Mouse (Mus musculus) fibroblast of lung, adult 2 months (primary cell): Measurements from ENCODE around the gene Acot10.
"Not testable (repeated sequence)": the region's sequence is repeated elsewhere in the genome, so short reads cannot be mapped to it uniquely, and the experiment has no call there.

ENCODE experiments used
- DNase-seq: peaks from one replicate; pipeline ENCODE4 v3.0.0-alpha.2; 2011; ENCODE audit warnings: low read depth

Gene Acot10

GRCm38 (mm10) chr15:20666650-20667049, at the start of gene Acot10:
Gene Acot10 (minus strand): TSS chr15:20666750.
- DNase-seq = no peak

GRCm38 (mm10) chr15:20711859-20712258, 45.3 kb upstream of the Acot10 start:
- no peak for DNase-seq

GRCm38 (mm10) chr15:20696229-20696628, 29.7 kb upstream of the Acot10 start:
- DNase-seq = no peak

- DNase-seq = no peak
Observed at GRCm38 (mm10) chr15:20684200-20684599, 17.6 kb upstream of the Acot10 start.

- no peak for DNase-seq
Observed at GRCm38 (mm10) chr15:20682719-20683118, 16.2 kb upstream of the Acot10 start.

- DNase-seq = not testable (repeated sequence)
Observed at GRCm38 (mm10) chr15:20669507-20669906, 3.0 kb upstream of the Acot10 start.

- no peak for DNase-seq
Observed at GRCm38 (mm10) chr15:20667989-20668388, 1.4 kb upstream of the Acot10 start.

GRCm38 (mm10) chr15:20667350-20667749, 800 bp upstream of the Acot10 start:
- no peak for DNase-seq

GRCm38 (mm10) chr15:20660221-20660620, 6.3 kb downstream of the Acot10 start:
- DNase-seq = no peak

GRCm38 (mm10) chr15:20642905-20643414, 23.6 kb downstream of the Acot10 start:
- DNase-seq = no peak

- DNase-seq = no peak
Observed at GRCm38 (mm10) chr15:20639155-20639554, 27.4 kb downstream of the Acot10 start.

GRCm38 (mm10) chr15:20634593-20634992, 32.0 kb downstream of the Acot10 start:
- no peak for DNase-seq
